11 mouse cellular contexts compared by ENCODE assay signal in genomic region chr15:96744153-96744881, GRCm38 (mm10). TPM values are rescaled to one million over a fixed set of nuclear protein-coding genes. Genes with fewer than 3 reads are reported as not detected.
DNase-seq lines count a peak whose midpoint lies in the region; ATAC-seq and TF ChIP-seq lines count a peak whose summit lies in the region.
"Had no signal": no experiment of that assay in that cellular context is flagged by ENCODE, and none has a peak within 500 bp of the region (broad histone marks: within the 10 kb centered on the region; RNA-seq: fewer than 3 reads in every experiment).

No protein-coding gene starts in this region.

- peak overlapping the region; percentile 27; the same call in 1 of the 2 replicates for H3K9ac ChIP-seq in CH12.LX (ENCODE audit: insufficient read depth, low read depth)
- H3K9ac ChIP-seq in lung, embryonic 16.5 days (ENCODE audit: low read length): no peak overlapping the region

- in situ Hi-C loops in CH12.LX (cut with MboI; ENCODE audit: low pct_ligation_motif_present, low pct_unique_long_range_greater_than_20kb, low sequenced_read_pairs): no loop called here

- H3K9me3 ChIP-seq in CH12.LX (replicated peaks; ENCODE audit: low read length): peaks cover 13% of the 10 kb centered on the region
- peaks cover 4% of the 10 kb centered on the region; the same call in 1 of the 2 replicates for H3K9me3 ChIP-seq in lung, embryonic 16.5 days (ENCODE audit: control insufficient read depth, low read length)

- WGBS in lung, embryonic 16.5 days: 27% methylated on average over 18 of the region's 18 CpGs

- H3K4me1 ChIP-seq in CH12.LX (ENCODE audit: control insufficient read depth in 1 of 2, insufficient read depth in 2 of 2): peaks cover 21 to 33% of the 10 kb centered on the region in 2 experiments; a peak in 3 of 4 replicates
- H3K4me1 ChIP-seq in lung, embryonic 16.5 days (replicated peaks; ENCODE audit: control insufficient read depth, insufficient read depth, low read length): peaks cover 16% of the 10 kb centered on the region

- dilution Hi-C loops in CH12.LX (cut with MboI; ENCODE audit: extremely low pct_ligation_motif_present, extremely low pct_unique_long_range_greater_than_20kb, low sequenced_read_pairs): no loop called here

- DNase-seq in CH12.LX (ENCODE audit: extremely low read depth): no peak
- DNase-seq in c-Kit-negative CD71-positive TER-119-positive erythroid progenitor cells, embryonic 14.5 days (ENCODE audit: low read depth, low spot score): peak; percentile 6
- DNase-seq in heart, postnatal 25 days (ENCODE audit: low spot score): peak; percentile 31
- DNase-seq in cerebellum, postnatal 25 days: no peak
- DNase-seq in ovary, postnatal 10 days (ENCODE audit: low spot score): no peak
- no peak for DNase-seq in ovary, postnatal 36 days (ENCODE audit: low spot score)
- DNase-seq: adrenal gland, postnatal 25 days; left cerebral cortex, postnatal 4 days; right cerebral cortex, postnatal 14 days had no signal

- H3K4me2 ChIP-seq in CH12.LX (ENCODE audit: insufficient read depth, low read depth, poor library complexity, severe bottlenecking): peak overlapping the region; percentile 63
- H3K4me2 ChIP-seq in lung, embryonic 16.5 days (ENCODE audit: low read depth, low read length): no peak overlapping the region

- peak; percentile 84 for ATAC-seq in lung, embryonic 16.5 days (ENCODE audit: low read depth)
- ATAC-seq: forebrain, embryonic 14.5 days had no signal

- H3K4me3 ChIP-seq in CH12.LX (replicated peaks in 1 of 3; ENCODE audit: low read depth in 2 of 3, low read length in 2 of 3, poor library complexity in 1 of 3): peak overlapping the region in 1 of 3 experiments; percentile 9
- no peak overlapping the region for H3K4me3 ChIP-seq in lung, embryonic 16.5 days (ENCODE audit: low read length)

- H3K79me2 ChIP-seq in CH12.LX (replicated peaks; ENCODE audit: control insufficient read depth, extremely low read depth, insufficient read depth, poor library complexity, severe bottlenecking): no peaks in the 10 kb centered on the region

- peak overlapping the region; percentile 75 for H3K27ac ChIP-seq in CH12.LX (ENCODE audit: insufficient read depth, low read depth)
- H3K27ac ChIP-seq in lung, embryonic 16.5 days (ENCODE audit: low read length): peak overlapping the region; percentile 65

- no peak; the same call in 1 of the 2 replicates for TF ChIP-seq RAD21 in CH12.LX (IDR thresholded peaks at IDR 0.05; ENCODE audit: low read depth, low read length)

- TF ChIP-seq EP300 in CH12.LX (IDR thresholded peaks at IDR 0.05; ENCODE audit: low read length): no peak

- H3K36me3 ChIP-seq in CH12.LX (replicated peaks in 1 of 2; ENCODE audit: control insufficient read depth in 1 of 2, insufficient read depth in 1 of 2, low read length in 1 of 2): no peaks in the 10 kb centered on the region
- no peaks in the 10 kb centered on the region for H3K36me3 ChIP-seq in lung, embryonic 16.5 days (ENCODE audit: control insufficient read depth, insufficient read depth, low read length)

- TF ChIP-seq POLR2A in CH12.LX (IDR thresholded peaks at IDR 0.05; ENCODE audit: low read depth, low read length): no peak

- H3K27me3 ChIP-seq in CH12.LX (replicated peaks): no peaks in the 10 kb centered on the region
- no peaks in the 10 kb centered on the region for H3K27me3 ChIP-seq in lung, embryonic 16.5 days (ENCODE audit: control insufficient read depth, insufficient read depth, low read depth, low read length)

- no peak for TF ChIP-seq CTCF in CH12.LX (conservative IDR thresholded peaks at IDR 0.05 in 1 of 2, IDR thresholded peaks at IDR 0.05 in 1 of 2; ENCODE audit: low read depth in 2 of 2, low read length in 2 of 2)

- intact Hi-C loops in heart, postnatal 25 days (cut with DNase I): no loop called here

TF ChIP-seq in CH12.LX, 34 proteins besides CTCF, POLR2A, EP300 and RAD21:
- TF ChIP-seq SIN3A (IDR thresholded peaks at IDR 0.05; ENCODE audit: low read length) (peak; percentile 20; the same call in 1 of the 2 replicates), UBTF (IDR thresholded peaks at IDR 0.05; ENCODE audit: low read depth, low read length) (no peak)

RNA-seq across cellular contexts. Expression of gene Slc38a2, which starts 44.8 kb away (rescaled TPM):
- total RNA-seq in CH12.LX (2012; rRNA removed): 35.5 and 41.4 TPM in 2 replicates
- total RNA-seq in CH12.LX (2014; rRNA removed): 53.6 and 59.3 TPM in 2 replicates
- polyA plus RNA-seq in CH12.LX (2012; ENCODE audit: insufficient read length, low read depth): 57.5 and 70.5 TPM in 2 replicates
- total RNA-seq in heart, postnatal 25 days (2021): 100 to 1,000 TPM; 230 to 253 TPM
- polyA plus RNA-seq in lung, embryonic 16.5 days (2015; fragmentation: Nextera tagmentation; extraction: Ambion mirVana): 143 and 155 TPM in 2 replicates

Comparison
In these comparisons a context has a peak if more than half of its experiments do, and no peak if none do; other contexts are left out.
1. DNase-seq: peak in c-Kit-negative CD71-positive TER-119-positive erythroid progenitor cells, embryonic 14.5 days (single experiment) and heart, postnatal 25 days (single experiment); none in CH12.LX (single experiment), cerebellum, postnatal 25 days (0 of 2), ovary, postnatal 10 days (single experiment) and ovary, postnatal 36 days (single experiment).